ENCODE assay signal across 9 mouse cellular contexts in the genomic region with DNA sequence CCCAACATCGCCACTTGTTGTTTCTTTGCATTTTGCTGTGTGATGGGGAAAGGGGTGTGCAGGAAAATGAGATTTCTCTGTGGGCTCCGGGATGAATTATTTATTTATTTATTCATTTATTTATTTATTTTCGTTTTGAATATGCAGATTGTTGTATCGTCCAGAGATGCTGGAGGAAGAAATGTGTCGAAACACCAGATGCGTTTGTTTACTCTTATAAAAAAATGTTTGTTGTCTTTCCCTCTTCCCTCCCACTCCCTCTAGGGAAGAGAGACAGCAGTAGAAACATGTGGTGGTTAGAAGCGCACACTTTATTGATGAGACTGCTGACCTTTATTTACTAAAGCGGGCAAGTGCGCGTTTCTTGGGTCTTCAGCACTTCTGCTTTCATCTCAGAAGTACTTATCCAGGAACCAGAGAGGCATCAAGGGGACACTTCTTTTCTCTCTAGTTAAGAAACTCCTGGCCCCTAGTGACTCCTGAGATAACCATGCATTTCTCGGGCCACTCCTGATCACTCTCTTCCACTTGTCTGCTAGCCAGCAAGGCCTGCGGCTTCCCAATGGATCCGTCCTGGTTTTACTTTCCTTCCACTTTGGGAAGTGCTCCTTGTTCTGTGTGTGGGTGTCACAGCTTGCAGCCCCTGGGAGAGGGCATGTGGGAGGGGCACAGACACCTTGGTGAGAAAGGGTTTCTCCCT. TPM values are rescaled to one million over a fixed set of nuclear protein-coding genes. Genes with fewer than 3 reads are reported as not detected.
DNase-seq lines count a peak whose midpoint lies in the region; ATAC-seq and TF ChIP-seq lines count a peak whose summit lies in the region.
"Had no signal": no experiment of that assay in that cellular context is flagged by ENCODE, and none has a peak within 500 bp of the region (broad histone marks: within the 10 kb centered on the region; RNA-seq: fewer than 3 reads in every experiment).

No protein-coding gene starts in this region.

- intact Hi-C loops in heart, adult 2 months (cut with DNase I) = loop anchor here (5.0 kb wide), 2 partner anchors 285 to 890 kb away; no protein-coding TSS in a partner anchor
- intact Hi-C loops in left cerebral cortex, postnatal 36 days (cut with DNase I) = loop anchor here (5.0 to 10.0 kb wide), 3 partner anchors 285 to 1893 kb away; no protein-coding TSS in a partner anchor

- DNase-seq in heart, adult 2 months = peak in 1 of 2 experiments; percentile 25
- DNase-seq in heart, postnatal 4 days = no peak
- DNase-seq in embryo, embryonic 11 days = peak; percentile 34
- DNase-seq in lung, postnatal 14 days = peak; percentile 2
- no peak for DNase-seq in left cerebral cortex, postnatal 36 days (ENCODE audit: low spot score in 2 of 2)
- no peak for DNase-seq in thymus, postnatal 36 days
- no peak for DNase-seq in left cerebral cortex, adult 9 months (ENCODE audit: low spot score in 2 of 2)

- H3K36me3 ChIP-seq in heart, adult 2 months (ENCODE audit: control insufficient read depth, insufficient read depth, low read length) = no peaks in the 10 kb centered on the region
- H3K36me3 ChIP-seq in hindbrain, embryonic 12.5 days = no peaks in the 10 kb centered on the region

- ATAC-seq in hindbrain, embryonic 12.5 days (ENCODE audit: low FRiP score) = no peak

- H3K9ac ChIP-seq in heart, adult 2 months (ENCODE audit: low read depth, low read length) = peak overlapping the region; percentile 37
- H3K9ac ChIP-seq in hindbrain, embryonic 12.5 days = peak overlapping the region; percentile 72

- 25% methylated on average over 13 of the region's 13 CpGs for WGBS in heart, adult 2 months
- 4% methylated on average over 13 of the region's 13 CpGs for WGBS in hindbrain, embryonic 12.5 days

- TF ChIP-seq EP300 in heart, adult 2 months (IDR thresholded peaks at IDR 0.05; ENCODE audit: insufficient read depth, low read depth, low read length) = no peak

- H3K4me3 ChIP-seq in heart, adult 2 months = peak overlapping the region; percentile 61
- H3K4me3 ChIP-seq in hindbrain, embryonic 12.5 days = peak overlapping the region; percentile 55

- H3K4me2 ChIP-seq in hindbrain, embryonic 12.5 days (replicated peaks) = peak overlapping the region; percentile 88

- peak overlapping the region; percentile 49 for H3K27ac ChIP-seq in heart, adult 2 months
- H3K27ac ChIP-seq in hindbrain, embryonic 12.5 days = peak overlapping the region; percentile 79; the same call in 1 of the 2 replicates

- no peaks in the 10 kb centered on the region for H3K9me3 ChIP-seq in hindbrain, embryonic 12.5 days (replicated peaks)

- H3K79me2 ChIP-seq in heart, adult 2 months (replicated peaks; ENCODE audit: control insufficient read depth, insufficient read depth, low read length) = no peaks in the 10 kb centered on the region

- no peak for TF ChIP-seq POLR2A in heart, adult 2 months (IDR thresholded peaks at IDR 0.05; ENCODE audit: insufficient read depth, low read depth, low read length)

- H3K27me3 ChIP-seq in heart, adult 2 months (ENCODE audit: control insufficient read depth, insufficient read depth, low read length) = peaks cover 9% of the 10 kb centered on the region
- H3K27me3 ChIP-seq in hindbrain, embryonic 12.5 days = peaks cover 23% of the 10 kb centered on the region

- H3K4me1 ChIP-seq in heart, adult 2 months (ENCODE audit: control insufficient read depth, insufficient read depth, low read length) = no peaks in the 10 kb centered on the region; the same call in 1 of the 2 replicates
- H3K4me1 ChIP-seq in hindbrain, embryonic 12.5 days = peaks cover 37% of the 10 kb centered on the region

- no peak for TF ChIP-seq CTCF in heart, adult 2 months (IDR thresholded peaks at IDR 0.05)

RNA-seq across cellular contexts. Expression of gene Foxp2, which starts 1.0 kb away (rescaled TPM):
- total RNA-seq in heart, adult 2 months (2021) = 1 to 10 TPM; 2.0 TPM
- polyA plus RNA-seq in heart, adult 2 months (2012; rRNA removed) = 3.6 TPM in 2 replicates
- total RNA-seq in heart, postnatal 4 days (2021) = 1 to 10 TPM; 4.2 to 4.6 TPM
- polyA plus RNA-seq in hindbrain, embryonic 12.5 days (2016; fragmentation: Nextera tagmentation; extraction: Ambion mirVana) = 46.4 and 48.4 TPM in 2 replicates
- total RNA-seq in left cerebral cortex, postnatal 36 days (2021) = 10 to 100 TPM; 10.3 to 17.7 TPM
- total RNA-seq: MEL had no signal

Comparison
In these comparisons a context has a peak if more than half of its experiments do, and no peak if none do; other contexts are left out.
1. DNase-seq: peak in embryo, embryonic 11 days (single experiment) and lung, postnatal 14 days (single experiment); none in heart, postnatal 4 days (single experiment), left cerebral cortex, postnatal 36 days (0 of 2), thymus, postnatal 36 days (0 of 2) and left cerebral cortex, adult 9 months (0 of 2).